Mouse (Mus musculus): ENCODE results near the gene Mios. TPM values are rescaled to one million over a fixed set of nuclear protein-coding genes. Genes with fewer than 3 reads are reported as not detected.

The Mios gene
- polyA plus RNA-seq, 1 experiment, result 30.2 TPM

- no peaks in the 10 kb centered on the region for H3K9me3 ChIP-seq (replicated peaks; ENCODE audit: control insufficient read depth, insufficient read depth, low read length, poor library complexity, severe bottlenecking)
- H3K4me1 ChIP-seq (ENCODE audit: control insufficient read depth, insufficient read depth, low read length), result no peaks in the 10 kb centered on the region
- no peaks in the 10 kb centered on the region for H3K36me3 ChIP-seq (ENCODE audit: control insufficient read depth, insufficient read depth, low read length, poor library complexity, severe bottlenecking)
- no peak for TF ChIP-seq POLR2A (IDR thresholded peaks at IDR 0.05; ENCODE audit: insufficient read depth, low read length)
- TF ChIP-seq CTCF (IDR thresholded peaks at IDR 0.05; ENCODE audit: low read depth, low read length), result no peak
- H3K4me3 ChIP-seq (ENCODE audit: low read depth, low read length), result no peak overlapping the region
- H3K27ac ChIP-seq (ENCODE audit: insufficient read depth, low read length), result no peak overlapping the region
- H3K27me3 ChIP-seq (ENCODE audit: control insufficient read depth, insufficient read depth, low read length, poor library complexity, severe bottlenecking), result no peaks in the 10 kb centered on the region
- H3K9ac ChIP-seq (ENCODE audit: low read depth, poor library complexity, severe bottlenecking), result no peak overlapping the region
Measured at GRCm38 (mm10) chr6:8285401-8285960, 76.5 kb downstream of the Mios start.

Other genes with a start within 250 kb of the Mios start
- not detected in 2 replicates for gene Col28a1, start 16.6 kb upstream of the Mios start, polyA plus RNA-seq (2011; ENCODE audit: insufficient read depth, insufficient read length, low read depth, missing spikeins)
- gene Rpa3, start 50.0 kb downstream of the Mios start, polyA plus RNA-seq (2011; ENCODE audit: insufficient read depth, insufficient read length, low read depth, missing spikeins), result 153 and 163 TPM in 2 replicates
- gene Umad1, start 50.1 kb downstream of the Mios start, polyA plus RNA-seq (2011; ENCODE audit: insufficient read depth, insufficient read length, low read depth, missing spikeins), result 2.5 and 5.2 TPM in 2 replicates
- gene Gm45062, start 50.2 kb downstream of the Mios start, polyA plus RNA-seq (2011; ENCODE audit: insufficient read depth, insufficient read length, low read depth, missing spikeins), result 5.1 and 5.8 TPM in 2 replicates

All from ES-Bruce4 (cell line).